Mouse (Mus musculus) liver, embryonic 14.5 days (tissue): ENCODE data around the gene Gm26661.
A peak's percentile ranks its signal among the peaks of the same experiment; 100 is the strongest.

Experiments
- CTCF ChIP-seq: IDR thresholded peaks from 2 replicates; pipeline ENCODE4 v1.5.1; 2016; ENCODE audit warnings: antibody characterized with exemption, low read depth, control low read depth
- EP300 ChIP-seq: IDR thresholded peaks from 2 replicates; pipeline ENCODE4 v1.6.1; 2016; ENCODE audit warnings: antibody characterized with exemption, low read depth

DNA sequence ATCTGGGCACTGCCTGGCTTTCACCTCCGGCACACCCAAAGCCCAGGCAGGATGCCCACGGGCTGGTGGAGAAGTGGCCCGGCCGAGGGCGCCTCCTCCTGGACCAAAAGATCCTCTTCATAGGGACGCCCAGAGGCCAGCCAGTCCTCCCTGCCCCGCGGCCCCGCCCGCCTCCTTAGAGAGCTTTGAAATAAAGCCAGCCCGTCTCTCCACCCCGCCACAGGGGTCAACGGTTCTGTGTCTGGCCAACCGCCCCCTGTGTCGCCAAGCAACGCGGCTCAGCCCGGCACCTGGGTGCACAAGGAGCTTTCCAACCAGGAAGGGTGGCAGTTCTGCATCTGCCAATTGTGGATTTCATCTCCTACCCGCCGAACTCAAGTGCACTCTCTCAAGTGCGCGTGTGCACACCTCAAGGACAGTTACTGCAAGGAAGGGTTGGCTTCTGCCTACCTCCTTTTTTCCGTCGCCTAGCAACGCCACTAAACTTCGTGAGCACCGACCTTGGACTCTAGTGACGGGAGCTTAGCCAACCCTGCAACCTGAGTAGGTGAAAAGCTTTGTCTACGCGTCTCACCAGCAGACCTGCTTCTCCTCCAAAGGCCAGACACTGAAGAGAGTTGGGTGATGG lies at the start of gene Gm26661:
- TF ChIP-seq CTCF (0 out of 2 replicates have a peak, but pooled peaks have one; percentile 24), EP300 (no peak)
